11 mouse cellular contexts compared by ENCODE assay signal in the genomic region with DNA sequence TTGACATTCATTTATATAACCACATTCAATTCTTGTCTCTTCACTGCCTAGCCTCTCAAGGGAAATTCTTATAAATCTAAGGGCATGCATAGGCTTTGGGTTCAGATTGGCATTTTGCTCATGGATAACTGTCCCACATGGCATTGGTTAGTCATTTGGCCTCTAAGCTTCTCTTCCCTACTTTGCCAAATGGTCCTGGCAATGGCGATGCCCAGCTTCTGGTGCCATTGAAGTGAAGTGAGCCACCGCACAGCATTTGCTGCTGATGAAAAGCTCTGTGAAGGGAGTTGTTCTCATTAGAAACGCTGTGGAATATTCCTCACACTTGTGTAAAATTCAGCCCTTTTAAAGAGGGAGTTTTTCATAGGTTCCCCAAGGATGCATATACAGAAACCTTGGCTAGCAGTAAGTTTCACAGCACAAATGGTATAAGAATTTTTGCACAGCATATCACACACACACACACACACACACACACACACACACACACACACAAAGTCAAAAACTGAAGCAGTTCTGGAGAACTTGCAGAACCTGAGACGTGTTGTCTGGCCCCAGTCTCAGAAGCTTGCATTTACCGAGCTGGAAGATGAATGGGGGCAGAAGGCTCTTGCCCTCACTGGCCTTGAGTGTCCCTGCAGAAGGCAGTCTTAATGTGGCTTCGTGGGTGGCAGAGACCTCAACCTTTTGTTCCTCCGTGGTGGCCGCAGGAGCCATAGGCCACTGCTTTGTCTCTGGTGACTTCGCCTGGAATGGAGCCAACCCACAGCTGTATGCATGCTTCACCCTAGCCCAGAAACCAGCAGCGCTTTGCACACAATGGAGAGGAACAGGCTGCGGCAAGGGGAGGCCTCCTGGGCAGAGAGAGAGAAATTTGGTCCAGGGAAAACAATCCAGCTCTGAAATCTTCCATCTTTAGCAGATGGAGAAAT. TPM values are rescaled to one million over a fixed set of nuclear protein-coding genes. Genes with fewer than 3 reads are reported as not detected.
DNase-seq lines count a peak whose midpoint lies in the region; ATAC-seq and TF ChIP-seq lines count a peak whose summit lies in the region.
"Had no signal": no experiment of that assay in that cellular context is flagged by ENCODE, and none has a peak within 500 bp of the region (broad histone marks: within the 10 kb centered on the region; RNA-seq: fewer than 3 reads in every experiment).

No protein-coding gene starts in this region.

- no peak for TF ChIP-seq CTCF in heart, postnatal 0 days (IDR thresholded peaks at IDR 0.05; ENCODE audit: low read depth)
- TF ChIP-seq CTCF in forebrain, postnatal 0 days (IDR thresholded peaks at IDR 0.05; ENCODE audit: low read depth): no peak

- peak; percentile 24 for DNase-seq in heart, postnatal 0 days (ENCODE audit: low spot score)
- DNase-seq in heart, postnatal 25 days (ENCODE audit: low spot score): no peak
- DNase-seq in adrenal gland, postnatal 10 days: peak; percentile 52
- peak; percentile 16 for DNase-seq in forebrain, postnatal 0 days
- peak; percentile 54 to 56 for DNase-seq in kidney, postnatal 36 days
- no peak for DNase-seq in urinary bladder, postnatal 25 days (ENCODE audit: low spot score)
- DNase-seq in left cerebral cortex, postnatal 36 days (ENCODE audit: low spot score in 2 of 2): no peak

- no peaks in the 10 kb centered on the region for H3K27me3 ChIP-seq in heart, postnatal 0 days (ENCODE audit: control insufficient read depth, insufficient read depth, low read length)
- H3K27me3 ChIP-seq in forebrain, postnatal 0 days (ENCODE audit: insufficient read depth, low read length): no peaks in the 10 kb centered on the region
- H3K27me3 ChIP-seq in neural tube, embryonic 13.5 days: no peaks in the 10 kb centered on the region

- TF ChIP-seq EP300 in heart, postnatal 0 days (IDR thresholded peaks at IDR 0.05; ENCODE audit: low read depth): no peak

- intact Hi-C loops in heart, postnatal 25 days (cut with DNase I): no loop called here
- intact Hi-C loops in left cerebral cortex, postnatal 36 days (cut with DNase I): no loop called here

- no peak overlapping the region for H3K4me3 ChIP-seq in heart, postnatal 0 days (ENCODE audit: low read depth, low read length)
- no peak overlapping the region for H3K4me3 ChIP-seq in forebrain, postnatal 0 days (ENCODE audit: low read depth, low read length)
- H3K4me3 ChIP-seq in neural tube, embryonic 13.5 days: no peak overlapping the region

- H3K4me1 ChIP-seq in heart, postnatal 0 days (ENCODE audit: control insufficient read depth, insufficient read depth): no peaks in the 10 kb centered on the region
- H3K4me1 ChIP-seq in forebrain, postnatal 0 days (ENCODE audit: insufficient read depth): 0 out of 2 replicates have a peak, but pooled peaks cover 8% of the 10 kb centered on the region
- peaks cover 35% of the 10 kb centered on the region for H3K4me1 ChIP-seq in neural tube, embryonic 13.5 days (replicated peaks)

- no peak overlapping the region for H3K9ac ChIP-seq in heart, postnatal 0 days (replicated peaks; ENCODE audit: low read depth, low read length)
- H3K9ac ChIP-seq in forebrain, postnatal 0 days: no peak overlapping the region
- no peak overlapping the region for H3K9ac ChIP-seq in neural tube, embryonic 13.5 days

- no peak overlapping the region for H3K27ac ChIP-seq in heart, postnatal 0 days (ENCODE audit: low read depth)
- H3K27ac ChIP-seq in forebrain, postnatal 0 days (ENCODE audit: low read depth, low read length): no peak overlapping the region
- peak overlapping the region; percentile 46; the same call in 1 of the 2 replicates for H3K27ac ChIP-seq in neural tube, embryonic 13.5 days (replicated peaks)

- no peak overlapping the region for H3K4me2 ChIP-seq in heart, postnatal 0 days (ENCODE audit: low read depth, low read length)
- H3K4me2 ChIP-seq in forebrain, postnatal 0 days (ENCODE audit: low read depth): no peak overlapping the region
- H3K4me2 ChIP-seq in neural tube, embryonic 13.5 days: no peak overlapping the region

- no peaks in the 10 kb centered on the region for H3K36me3 ChIP-seq in heart, postnatal 0 days (replicated peaks; ENCODE audit: control insufficient read depth, insufficient read depth, low read length)
- no peaks in the 10 kb centered on the region for H3K36me3 ChIP-seq in forebrain, postnatal 0 days (ENCODE audit: insufficient read depth)
- no peaks in the 10 kb centered on the region for H3K36me3 ChIP-seq in neural tube, embryonic 13.5 days

- no peak for ATAC-seq in heart, postnatal 0 days (ENCODE audit: insufficient read depth, low read depth)
- ATAC-seq in forebrain, postnatal 0 days: peak; percentile 43; the same call in 1 of the 2 replicates
- ATAC-seq in neural tube, embryonic 13.5 days (ENCODE audit: low read depth): peak; percentile 38; the same call in 1 of the 2 replicates

- WGBS in heart, postnatal 0 days: 53% methylated on average over 11 of the region's 11 CpGs
- WGBS in forebrain, postnatal 0 days: 24% methylated on average over 11 of the region's 11 CpGs
- 26% methylated on average over 11 of the region's 11 CpGs for WGBS in neural tube, embryonic 13.5 days

- H3K9me3 ChIP-seq in heart, postnatal 0 days (replicated peaks; ENCODE audit: control insufficient read depth, low read length): no peaks in the 10 kb centered on the region
- no peaks in the 10 kb centered on the region for H3K9me3 ChIP-seq in forebrain, postnatal 0 days (ENCODE audit: low read length)
- H3K9me3 ChIP-seq in neural tube, embryonic 13.5 days: no peaks in the 10 kb centered on the region

RNA-seq across cellular contexts. Expression of a gene that starts 21.8 kb away (rescaled TPM):
- total RNA-seq in heart, postnatal 0 days (2014; rRNA removed; ENCODE audit: low replicate concordance): 14.0 and 20.5 TPM in 2 replicates
- 10.6 and 11.4 TPM in 2 replicates for polyA plus RNA-seq in heart, postnatal 0 days (2015; fragmentation: Nextera tagmentation; extraction: Ambion mirVana)
- total RNA-seq in heart, postnatal 25 days (2021): 1 to 10 TPM; 5.4 to 5.7 TPM
- total RNA-seq in adrenal gland, postnatal 10 days (2021): 10 to 100 TPM; 15.9 to 17.5 TPM
- total RNA-seq in forebrain, postnatal 0 days (2014; rRNA removed): 5.3 and 7.9 TPM in 2 replicates
- 5.5 and 6.4 TPM in 2 replicates for polyA plus RNA-seq in forebrain, postnatal 0 days (2015; fragmentation: Nextera tagmentation; extraction: Ambion mirVana)
- polyA plus RNA-seq in neural tube, embryonic 13.5 days (2015; fragmentation: Nextera tagmentation; extraction: Ambion mirVana): 14.2 and 16.8 TPM in 2 replicates
- 10 to 100 TPM; 12.7 to 13.3 TPM for total RNA-seq in left cerebral cortex, postnatal 36 days (2021)

RNA-seq across cellular contexts. Expression of a gene that starts 23.1 kb away (rescaled TPM):
- total RNA-seq in heart, postnatal 0 days (2014; rRNA removed; ENCODE audit: low replicate concordance): not detected in 2 replicates
- polyA plus RNA-seq in heart, postnatal 0 days (2015; fragmentation: Nextera tagmentation; extraction: Ambion mirVana): not detected in 2 replicates
- total RNA-seq in heart, postnatal 25 days (2021): not detected
- not detected for total RNA-seq in adrenal gland, postnatal 10 days (2021)
- not detected in 2 replicates for total RNA-seq in forebrain, postnatal 0 days (2014; rRNA removed)
- not detected in 2 replicates for polyA plus RNA-seq in forebrain, postnatal 0 days (2015; fragmentation: Nextera tagmentation; extraction: Ambion mirVana)
- polyA plus RNA-seq in neural tube, embryonic 13.5 days (2015; fragmentation: Nextera tagmentation; extraction: Ambion mirVana): not detected in 2 replicates
- not detected for total RNA-seq in left cerebral cortex, postnatal 36 days (2021)
- total RNA-seq: MEL; neutrophil, adult 5-6 weeks had no signal
- polyA plus RNA-seq: heart, embryonic 14.5 days had no signal

Comparison
In these comparisons a context has a peak if more than half of its experiments do, and no peak if none do; other contexts are left out.
1. DNase-seq: peak in heart, postnatal 0 days (single experiment), adrenal gland, postnatal 10 days (single experiment), forebrain, postnatal 0 days (single experiment) and kidney, postnatal 36 days (2 of 2); none in heart, postnatal 25 days (single experiment), urinary bladder, postnatal 25 days (single experiment) and left cerebral cortex, postnatal 36 days (0 of 2).